Mouse (Mus musculus) MEL (cell line): Measurements from ENCODE around the gene Git1. TPM values are rescaled to one million over a fixed set of nuclear protein-coding genes. Genes with fewer than 3 reads are reported as not detected.

Source experiments
- DNase-seq: peaks from one replicate; pipeline ENCODE4 v3.0.0; 2011; ENCODE audit warnings: low read depth, low spot score
- H3K27ac ChIP-seq: 2 replicates; pipeline ENCODE4 v1.5.1; 2012; ENCODE audit warnings: low read depth, mild to moderate bottlenecking, control low read depth, low read length, moderate library complexity; ENCODE audit not compliant: control insufficient read depth
- H3K27me3 ChIP-seq, 2 experiments: fragments of 150-350 bp in 1 of 2; sonication (generic) in 1 of 2; 2 replicates each; pipeline ENCODE4 v1.6.1; 2012; ENCODE audit warnings: low read length in 2 of 2, mild to moderate bottlenecking in 2 of 2, improper control_type of control experiment in 1 of 2, moderate library complexity in 1 of 2; ENCODE audit not compliant: insufficient read depth in 2 of 2, control insufficient read depth in 1 of 2
- H3K36me3 ChIP-seq, 2 experiments: 2 replicates each; pipeline ENCODE4 v1.6.1; 2012 to 2014; ENCODE audit warnings: low read length in 2 of 2, improper control_type of control experiment in 1 of 2, inconsistent platforms in 1 of 2, mild to moderate bottlenecking in 1 of 2; ENCODE audit not compliant: insufficient read depth in 2 of 2, control insufficient read depth in 1 of 2
- H3K4me1 ChIP-seq, 2 experiments: fragments of 150-350 bp in 1 of 2; sonication (generic) in 1 of 2; 2 replicates each; pipeline ENCODE4 v1.6.1; 2012; ENCODE audit warnings: low read length in 2 of 2, improper control_type of control experiment in 1 of 2, mild to moderate bottlenecking in 1 of 2; ENCODE audit not compliant: insufficient read depth in 2 of 2, control insufficient read depth in 1 of 2
- H3K4me3 ChIP-seq, 2 experiments: fragments of 150-350 bp in 1 of 2; sonication (generic) in 1 of 2; 2 replicates each; pipeline ENCODE4 v1.5.1; 2012; ENCODE audit warnings: low read depth in 2 of 2, low read length in 2 of 2, mild to moderate bottlenecking in 2 of 2, moderate library complexity in 2 of 2, control low read depth in 1 of 2, improper control_type of control experiment in 1 of 2; ENCODE audit not compliant: control insufficient read depth in 1 of 2, insufficient read depth in 1 of 2
- H3K79me2 ChIP-seq: 2 replicates; pipeline ENCODE4 v1.6.1; 2012; ENCODE audit warnings: mild to moderate bottlenecking, low read length, moderate library complexity; ENCODE audit not compliant: control insufficient read depth, poor library complexity, insufficient read depth
- H3K9ac ChIP-seq: 2 replicates; pipeline ENCODE4 v1.6.1; 2012; ENCODE audit warnings: low read depth, mild to moderate bottlenecking, control low read depth, low read length, moderate library complexity; ENCODE audit not compliant: control insufficient read depth, poor library complexity, severe bottlenecking
- H3K9me3 ChIP-seq: fragments of 150-350 bp; sonication (generic); replicated peaks from 2 replicates; pipeline ENCODE4 v1.6.1; 2012; ENCODE audit warnings: mild to moderate bottlenecking, low read length, improper control_type of control experiment, moderate library complexity; ENCODE audit not compliant: insufficient read depth
- BHLHE40 ChIP-seq: IDR thresholded peaks from 2 replicates; pipeline ENCODE4 v1.6.1; 2012; ENCODE audit warnings: low read depth, mild to moderate bottlenecking, inconsistent platforms, low read length, improper control_type of control experiment, borderline replicate concordance
- CTCF ChIP-seq, 3 experiments: IDR thresholded peaks in 2 of 3; conservative IDR thresholded peaks in 1 of 3; 2 replicates each; pipeline ENCODE4 v1.5.1; 2011 to 2012; ENCODE audit warnings: low read length in 3 of 3, low read depth in 2 of 3, mild to moderate bottlenecking in 2 of 3, improper control_type of control experiment in 1 of 3, inconsistent platforms in 1 of 3, mixed read lengths in 1 of 3, moderate library complexity in 1 of 3; ENCODE audit not compliant: control insufficient read depth in 1 of 3, insufficient read depth in 1 of 3, poor library complexity in 1 of 3, severe bottlenecking in 1 of 3
- EP300 ChIP-seq, 2 experiments: IDR thresholded peaks; 2 replicates each; pipeline ENCODE4 v1.6.1; 2011; ENCODE audit warnings: improper control_type of control experiment in 2 of 2, low read length in 2 of 2, low read depth in 1 of 2, mild to moderate bottlenecking in 1 of 2
- HCFC1 ChIP-seq: IDR thresholded peaks from 2 replicates; pipeline ENCODE4 v1.6.1; 2012; ENCODE audit warnings: low read depth, mild to moderate bottlenecking, inconsistent platforms, low read length, improper control_type of control experiment, moderate library complexity
- JUND ChIP-seq: IDR thresholded peaks from 2 replicates; pipeline ENCODE4 v1.6.1; 2011; ENCODE audit warnings: low read depth, mild to moderate bottlenecking, improper control_type of control experiment, low read length
- MAX ChIP-seq: IDR thresholded peaks from 2 replicates; pipeline ENCODE4 v1.6.1; 2011; ENCODE audit warnings: low read length, improper control_type of control experiment
- MAZ ChIP-seq: IDR thresholded peaks from 2 replicates; pipeline ENCODE4 v1.6.1; 2012; ENCODE audit warnings: low read depth, mild to moderate bottlenecking, inconsistent platforms, low read length, improper control_type of control experiment
- MEF2A ChIP-seq: IDR thresholded peaks from 2 replicates; pipeline ENCODE4 v1.6.1; 2014; ENCODE audit warnings: low read depth, mild to moderate bottlenecking, inconsistent platforms, low read length, improper control_type of control experiment; ENCODE audit not compliant: poor library complexity, insufficient replicate concordance, severe bottlenecking; ENCODE audit errors: extremely low read depth
- MYB ChIP-seq: IDR thresholded peaks from 2 replicates; pipeline ENCODE4 v1.6.1; 2011; ENCODE audit warnings: mild to moderate bottlenecking, low read depth, low read length, improper control_type of control experiment
- MYC ChIP-seq: IDR thresholded peaks from 2 replicates; pipeline ENCODE4 v1.6.1; 2011; ENCODE audit warnings: low read depth, mild to moderate bottlenecking, low read length, improper control_type of control experiment, moderate library complexity
- NRF1 ChIP-seq: IDR thresholded peaks from 2 replicates; pipeline ENCODE4 v1.6.1; 2014; ENCODE audit warnings: low read depth, mild to moderate bottlenecking, inconsistent platforms, low read length, improper control_type of control experiment, moderate library complexity; ENCODE audit not compliant: poor library complexity, insufficient read depth, severe bottlenecking
- POLR2A ChIP-seq, 2 experiments: IDR thresholded peaks; 2 replicates each; pipeline ENCODE4 v1.6.1; 2011 to 2012; ENCODE audit warnings: low read length in 2 of 2, mild to moderate bottlenecking in 2 of 2, control low read depth in 1 of 2, improper control_type of control experiment in 1 of 2, low read depth in 1 of 2, moderate library complexity in 1 of 2; ENCODE audit not compliant: control insufficient read depth in 1 of 2, insufficient read depth in 1 of 2, poor library complexity in 1 of 2
- RAD21 ChIP-seq: IDR thresholded peaks from 2 replicates; pipeline ENCODE4 v1.6.1; 2011; ENCODE audit warnings: mild to moderate bottlenecking, low read depth, low read length, improper control_type of control experiment
- SMC3 ChIP-seq: IDR thresholded peaks from 2 replicates; pipeline ENCODE4 v1.6.1; 2011; ENCODE audit warnings: low read depth, low read length, improper control_type of control experiment
- TBP ChIP-seq: IDR thresholded peaks from 2 replicates; pipeline ENCODE4 v1.8.0; 2011; ENCODE audit warnings: low read depth, low read length, improper control_type of control experiment
- TCF12 ChIP-seq: IDR thresholded peaks from 2 replicates; pipeline ENCODE4 v1.6.1; 2014; ENCODE audit warnings: low read depth, mild to moderate bottlenecking, inconsistent platforms, low read length, improper control_type of control experiment, moderate library complexity
- USF2 ChIP-seq, 2 experiments: IDR thresholded peaks; 2 replicates each; pipeline ENCODE4 v1.6.1; 2011 to 2012; ENCODE audit warnings: improper control_type of control experiment in 2 of 2, low read length in 2 of 2, borderline replicate concordance in 1 of 2, inconsistent platforms in 1 of 2, low read depth in 1 of 2, mild to moderate bottlenecking in 1 of 2; ENCODE audit not compliant: insufficient read depth in 1 of 2
- ZC3H11A ChIP-seq: IDR thresholded peaks from 2 replicates; pipeline ENCODE4 v1.6.1; 2012; ENCODE audit warnings: low read depth, mild to moderate bottlenecking, inconsistent platforms, low read length, improper control_type of control experiment
- polyA plus RNA-seq, 2 experiments: library from polyadenylated mRNA; stranded (reverse) in 1 of 2; unstranded in 1 of 2; fragments of >175 nt in 1 of 2; fragments of >200 nt in 1 of 2; gene quantifications; 2 replicates each; pipeline versions ENCODE4 v1.2.1 to v1.2.4; 2012; ENCODE audit warnings: low replicate concordance in 2 of 2, low read depth in 1 of 2; ENCODE audit not compliant: insufficient read length in 2 of 2, insufficient read depth in 1 of 2, missing spikeins in 1 of 2
- total RNA-seq: library from RNA; depleted of rRNA; stranded (reverse); fragments of 300-350 nt; gene quantifications from 2 replicates; pipeline ENCODE4 v1.2.3, GENCODE M21; 2012

Gene Git1
- total and polyA plus RNA-seq, 3 experiments, result 33.1 to 81.4 TPM; not detected in 1

DNA sequence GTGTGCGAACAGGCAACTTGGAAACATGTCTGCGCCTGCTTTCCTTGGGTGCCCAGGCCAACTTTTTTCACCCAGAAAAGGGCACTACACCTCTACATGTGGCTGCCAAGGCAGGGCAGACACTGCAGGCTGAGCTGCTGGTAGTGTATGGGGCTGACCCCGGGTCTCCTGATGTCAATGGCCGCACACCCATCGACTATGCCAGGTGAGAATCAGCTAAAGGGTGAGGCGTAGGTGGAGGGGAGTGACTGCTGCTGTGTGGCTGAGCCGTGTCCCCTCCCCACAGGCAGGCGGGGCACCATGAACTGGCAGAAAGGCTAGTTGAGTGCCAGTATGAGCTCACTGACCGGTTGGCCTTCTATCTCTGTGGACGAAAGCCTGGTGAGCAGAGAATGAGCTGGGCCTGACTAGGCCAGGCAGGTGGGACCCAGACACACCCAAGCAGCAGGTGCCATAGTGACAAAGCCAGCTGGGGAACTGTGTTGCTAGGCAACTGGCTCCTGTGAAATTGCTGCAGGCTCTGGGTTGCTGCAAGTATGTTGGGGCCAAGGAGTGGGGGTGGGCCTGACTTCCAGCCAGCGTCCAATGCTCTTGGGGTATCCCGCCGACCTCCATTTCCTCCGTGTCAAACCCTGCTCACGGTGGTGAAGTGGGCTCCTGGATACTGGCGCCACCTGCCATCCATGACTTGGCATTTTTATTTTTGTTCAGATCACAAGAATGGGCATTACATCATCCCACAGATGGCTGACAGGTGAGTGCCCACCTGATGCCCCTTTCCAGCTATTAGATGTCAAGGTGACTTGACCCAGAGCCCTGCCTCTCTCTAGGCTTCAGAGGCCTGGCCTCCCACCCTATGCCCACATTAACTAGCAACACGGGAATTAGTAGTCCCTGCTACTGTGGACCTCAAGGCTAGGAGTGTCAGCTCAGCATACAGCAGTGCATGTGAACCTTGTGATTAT, 7.3 kb downstream of the Git1 start:
- DNase-seq, result no peak
- peaks cover 23% of the 10 kb centered on the region; the same call in 1 of the 2 replicates for H3K79me2 ChIP-seq
- 0 out of 4 replicates have a peak, but pooled peaks cover 0 to 2% of the 10 kb centered on the region in 2 experiments for H3K4me1 ChIP-seq
- no peaks in the 10 kb centered on the region for H3K27me3 ChIP-seq
- H3K4me3 ChIP-seq, result no peak overlapping the region
- no peak overlapping the region for H3K9ac ChIP-seq
- no peaks in the 10 kb centered on the region for H3K9me3 ChIP-seq
- no peak overlapping the region for H3K27ac ChIP-seq
- TF ChIP-seq HCFC1 (no peak), SMC3 (no peak), JUND (no peak), NRF1 (no peak), POLR2A (IDR thresholded peaks at IDR 0.05; ENCODE audit: control insufficient read depth in 1 of 2, insufficient read depth in 1 of 2, low read depth in 1 of 2, low read length in 2 of 2, poor library complexity in 1 of 2) (no peak)
- H3K36me3 ChIP-seq, result peaks cover 0 to 1% of the 10 kb centered on the region in 2 experiments; a peak in 1 of 4 replicates

DNA sequence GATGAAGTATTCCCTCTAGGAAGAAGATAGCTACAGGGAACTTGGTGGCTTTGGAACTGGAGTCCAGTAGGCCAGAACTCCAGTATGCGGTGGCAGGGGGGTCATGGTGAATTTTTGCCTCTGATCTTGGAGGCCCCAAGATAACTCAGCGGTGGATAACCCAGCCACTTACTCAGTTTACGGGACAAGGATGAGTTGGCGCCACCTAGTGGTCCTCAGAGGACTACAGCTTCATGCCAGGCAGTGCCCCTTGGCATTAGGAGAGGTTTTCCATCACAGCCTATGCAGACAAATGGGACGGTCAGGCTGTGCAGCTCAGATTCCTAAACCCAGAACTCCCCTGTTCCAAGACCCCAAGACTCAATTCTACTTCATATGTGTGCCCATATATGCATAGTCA, 8.0 kb downstream of the Git1 start:
- Histone ChIP-seq H3K9ac (no peak overlapping the region), H3K79me2 (peaks cover 17% of the 10 kb centered on the region; the same call in 1 of the 2 replicates), H3K4me3 (no peak overlapping the region), H3K9me3 (no peaks in the 10 kb centered on the region), H3K27me3 (no peaks in the 10 kb centered on the region), H3K27ac (no peak overlapping the region), H3K36me3 (peaks cover 0 to 1% of the 10 kb centered on the region in 2 experiments; a peak in 1 of 4 replicates), H3K4me1 (no peaks in the 10 kb centered on the region)
- TF ChIP-seq EP300 (IDR thresholded peaks at IDR 0.05; ENCODE audit: low read depth in 1 of 2, low read length in 2 of 2) (no peak), CTCF (IDR thresholded peaks at IDR 0.05 in 2 of 3, conservative IDR thresholded peaks at IDR 0.05 in 1 of 3; ENCODE audit: control insufficient read depth in 1 of 3, insufficient read depth in 1 of 3, low read depth in 2 of 3, low read length in 3 of 3, poor library complexity in 1 of 3, severe bottlenecking in 1 of 3) (peak; percentile 91 to 98 (median 95)), RAD21 (peak; percentile 59), MAZ (no peak), ZC3H11A (peak; percentile 31; the same call in 1 of the 2 replicates), SMC3 (peak; percentile 84)
- DNase-seq, result peak; percentile 89

- Histone ChIP-seq H3K27ac (no peak overlapping the region), H3K4me1 (no peaks in the 10 kb centered on the region), H3K9me3 (no peaks in the 10 kb centered on the region), H3K27me3 (no peaks in the 10 kb centered on the region), H3K9ac (no peak overlapping the region), H3K79me2 (peaks cover 14% of the 10 kb centered on the region; the same call in 1 of the 2 replicates), H3K4me3 (no peak overlapping the region), H3K36me3 (peaks cover 0 to 1% of the 10 kb centered on the region in 2 experiments; a peak in 1 of 4 replicates)
- no peak for DNase-seq
- TF ChIP-seq USF2 (IDR thresholded peaks at IDR 0.05; ENCODE audit: borderline replicate concordance in 1 of 2, insufficient read depth in 1 of 2, low read depth in 1 of 2, low read length in 2 of 2) (no peak), EP300 (IDR thresholded peaks at IDR 0.05; ENCODE audit: low read depth in 1 of 2, low read length in 2 of 2) (no peak), TCF12 (no peak), ZC3H11A (no peak), NRF1 (no peak), JUND (no peak), SMC3 (no peak), MYB (no peak), MEF2A (no peak), MAX (no peak), TBP (no peak), MYC (no peak), BHLHE40 (no peak)
- TF ChIP-seq, all 39 proteins: peak for 0
Measured at GRCm38 (mm10) chr11:77501971-77502370, 8.6 kb downstream of the Git1 start.
